Mouse (Mus musculus): ENCODE data around the gene Cpm.

- TF ChIP-seq CTCF (IDR thresholded peaks at IDR 0.05; ENCODE audit: low read depth, low read length): no peak
- no peak for TF ChIP-seq POLR2AphosphoS5 (IDR thresholded peaks at IDR 0.05; ENCODE audit: insufficient replicate concordance, low read depth, low read length)
- no peak for TF ChIP-seq TAL1 (conservative IDR thresholded peaks at IDR 0.05; ENCODE audit: low read depth, low read length)
- no peak for TF ChIP-seq GATA1 (IDR thresholded peaks at IDR 0.05; ENCODE audit: borderline replicate concordance, low read length)
These were observed 37.8 kb downstream of the Cpm start for GRCm38 (mm10) chr10:117666947-117667630.
